Mouse (Mus musculus) stomach, embryonic 14.5 days (tissue): ENCODE measurements around the gene Ppp1r12b. TPM values are rescaled to one million over a fixed set of nuclear protein-coding genes. Genes with fewer than 3 reads are reported as not detected.

Source experiments
- ATAC-seq: fragments of 200-750 bp; cut with Nextera tagmentation; 2 replicates; pipeline ENCODE4 v1.8.0; 2017; ENCODE audit warnings: low read depth, moderate TSS enrichment; ENCODE audit not compliant: insufficient number of reproducible peaks, insufficient read depth, low FRiP score
- H3K27ac ChIP-seq: fragments of 300-500 bp; sonication (generic); 2 replicates; pipeline ENCODE4 v1.5.1; 2014; ENCODE audit warnings: mild to moderate bottlenecking, low read length, moderate library complexity, mixed read lengths
- H3K27me3 ChIP-seq: fragments of 300-500 bp; sonication (generic); 2 replicates; pipeline ENCODE4 v1.6.1; 2014; ENCODE audit warnings: low read length, control low read depth, mixed read lengths; ENCODE audit not compliant: control insufficient read depth, insufficient read depth
- H3K36me3 ChIP-seq: fragments of 300-500 bp; sonication (generic); 2 replicates; pipeline ENCODE4 v1.6.1; 2014; ENCODE audit warnings: mild to moderate bottlenecking, control low read depth, low read length, moderate library complexity, mixed read lengths; ENCODE audit not compliant: control insufficient read depth, insufficient read depth
- H3K4me1 ChIP-seq: fragments of 300-500 bp; sonication (generic); 2 replicates; pipeline ENCODE4 v1.6.1; 2014; ENCODE audit warnings: low read length, control low read depth, mixed read lengths; ENCODE audit not compliant: control insufficient read depth, insufficient read depth
- H3K4me2 ChIP-seq: fragments of 300-500 bp; sonication (generic); replicated peaks from 2 replicates; pipeline ENCODE4 v1.6.1; 2014; ENCODE audit warnings: low read depth, low read length, control low read depth
- H3K4me3 ChIP-seq: fragments of 300-500 bp; sonication (generic); 2 replicates; pipeline ENCODE4 v1.5.1; 2014; ENCODE audit warnings: low read depth, low read length, control low read depth
- H3K9ac ChIP-seq: fragments of 300-500 bp; sonication (generic); replicated peaks from 2 replicates; pipeline ENCODE4 v1.6.1; 2014; ENCODE audit warnings: low read depth, mild to moderate bottlenecking, control low read depth, low read length, moderate library complexity, mixed read lengths
- H3K9me3 ChIP-seq: fragments of 300-500 bp; sonication (generic); 2 replicates; pipeline ENCODE4 v1.6.1; 2016; ENCODE audit warnings: low read depth, low read length, control low read depth; ENCODE audit not compliant: control insufficient read depth
- WGBS: fragments of 180-500 bp; shearing (Covaris S2); extraction: QIAGEN DNeasy Blood & Tissue Kit; methylation state at CpG from one replicate; pipeline ENCODE4 v1.1.7; 2014; 5-methylcytosine and 5-hydroxymethylcytosine counted together
- polyA plus RNA-seq: library from polyadenylated mRNA; unstranded; fragments of >200 nt; fragmentation: Nextera tagmentation; extraction: Ambion mirVana; gene quantifications from 2 replicates; pipeline ENCODE4 v1.2.1, GENCODE M21; 2014

Gene Ppp1r12b
- polyA plus RNA-seq, 1 experiment from 2014 or later = 28.9 TPM

- H3K4me2 ChIP-seq = no peak overlapping the region
- peaks cover 7% of the 10 kb centered on the region; the same call in 1 of the 2 replicates for H3K36me3 ChIP-seq
- H3K9ac ChIP-seq = no peak overlapping the region
- 45% methylated on average over 7 of the region's 7 CpGs for WGBS
- H3K9me3 ChIP-seq = no peaks in the 10 kb centered on the region
- H3K4me3 ChIP-seq = no peak overlapping the region
- ATAC-seq = peak; percentile 34; the same call in 1 of the 2 replicates
- no peaks in the 10 kb centered on the region for H3K27me3 ChIP-seq
- peak overlapping the region; percentile 52; the same call in 1 of the 2 replicates for H3K27ac ChIP-seq
- H3K4me1 ChIP-seq = peaks cover 43% of the 10 kb centered on the region
These were observed 205.9 kb downstream of the Ppp1r12b start for GRCm38 (mm10) chr1:134749889-134750288.

- 26% methylated on average over 23 of the region's 23 CpGs for WGBS
- no peak for ATAC-seq
- 0 out of 2 replicates have a peak overlapping the region, but pooled peaks have one; percentile 20 for H3K4me2 ChIP-seq
- H3K27me3 ChIP-seq = no peaks in the 10 kb centered on the region
- H3K9me3 ChIP-seq = no peaks in the 10 kb centered on the region
- no peak overlapping the region for H3K27ac ChIP-seq
- no peaks in the 10 kb centered on the region; the same call in 1 of the 2 replicates for H3K36me3 ChIP-seq
- no peak overlapping the region for H3K4me3 ChIP-seq
- H3K9ac ChIP-seq = no peak overlapping the region
- peaks cover 20% of the 10 kb centered on the region for H3K4me1 ChIP-seq
These were observed 208.2 kb downstream of the Ppp1r12b start for GRCm38 (mm10) chr1:134747236-134748174.

- no peaks in the 10 kb centered on the region; the same call in 1 of the 2 replicates for H3K36me3 ChIP-seq
- ATAC-seq = no peak
- no peak overlapping the region for H3K4me2 ChIP-seq
- no peak overlapping the region for H3K9ac ChIP-seq
- H3K4me3 ChIP-seq = no peak overlapping the region
- 41% methylated on average over 6 of the region's 6 CpGs for WGBS
- no peaks in the 10 kb centered on the region for H3K27me3 ChIP-seq
- H3K9me3 ChIP-seq = no peaks in the 10 kb centered on the region
- H3K4me1 ChIP-seq = peaks cover 10% of the 10 kb centered on the region
- H3K27ac ChIP-seq = no peak overlapping the region
These were observed 210.1 kb downstream of the Ppp1r12b start for GRCm38 (mm10) chr1:134745648-134746047.

- no peak overlapping the region for H3K9ac ChIP-seq
- peak; percentile 78 for ATAC-seq
- H3K9me3 ChIP-seq = no peaks in the 10 kb centered on the region
- H3K4me1 ChIP-seq = no peaks in the 10 kb centered on the region
- H3K36me3 ChIP-seq = no peaks in the 10 kb centered on the region; the same call in 1 of the 2 replicates
- H3K4me3 ChIP-seq = no peak overlapping the region
- WGBS = 67% methylated on average over 7 of the region's 7 CpGs
- H3K4me2 ChIP-seq = no peak overlapping the region
- no peaks in the 10 kb centered on the region for H3K27me3 ChIP-seq
- H3K27ac ChIP-seq = 0 out of 2 replicates have a peak overlapping the region, but pooled peaks have one; percentile 1
These were observed 213.6 kb downstream of the Ppp1r12b start for GRCm38 (mm10) chr1:134741946-134742661.

GRCm38 (mm10) chr1:134741433-134741832 is 214.3 kb downstream of the Ppp1r12b start:
- Histone ChIP-seq H3K27me3 (no peaks in the 10 kb centered on the region), H3K9me3 (no peaks in the 10 kb centered on the region), H3K4me2 (no peak overlapping the region), H3K4me1 (no peaks in the 10 kb centered on the region), H3K27ac (peak overlapping the region; percentile 35; the same call in 1 of the 2 replicates), H3K9ac (no peak overlapping the region), H3K4me3 (no peak overlapping the region), H3K36me3 (no peaks in the 10 kb centered on the region; the same call in 1 of the 2 replicates)
- ATAC-seq = no peak
- WGBS = 77% methylated on average over 6 of the region's 6 CpGs

- no peak overlapping the region for H3K27ac ChIP-seq
- H3K36me3 ChIP-seq = no peaks in the 10 kb centered on the region
- no peaks in the 10 kb centered on the region for H3K4me1 ChIP-seq
- H3K9me3 ChIP-seq = no peaks in the 10 kb centered on the region
- WGBS = 62% methylated on average over 9 of the region's 9 CpGs
- H3K4me3 ChIP-seq = no peak overlapping the region
- no peak overlapping the region for H3K9ac ChIP-seq
- no peaks in the 10 kb centered on the region for H3K27me3 ChIP-seq
- no peak overlapping the region for H3K4me2 ChIP-seq
- no peak for ATAC-seq
These were observed 218.3 kb downstream of the Ppp1r12b start for GRCm38 (mm10) chr1:134737463-134737862.

GRCm38 (mm10) chr1:134733659-134734058 is 222.1 kb downstream of the Ppp1r12b start:
- Histone ChIP-seq H3K4me3 (no peak overlapping the region), H3K27me3 (no peaks in the 10 kb centered on the region), H3K9me3 (no peaks in the 10 kb centered on the region), H3K4me2 (no peak overlapping the region), H3K4me1 (peaks cover 2% of the 10 kb centered on the region; the same call in 1 of the 2 replicates), H3K36me3 (no peaks in the 10 kb centered on the region), H3K27ac (no peak overlapping the region; the same call in 1 of the 2 replicates), H3K9ac (no peak overlapping the region)
- peak; percentile 50; the same call in 1 of the 2 replicates for ATAC-seq
- 63% methylated on average over 5 of the region's 5 CpGs for WGBS

- H3K27ac ChIP-seq = no peak overlapping the region
- H3K27me3 ChIP-seq = no peaks in the 10 kb centered on the region
- no peak overlapping the region for H3K4me2 ChIP-seq
- H3K9ac ChIP-seq = no peak overlapping the region; the same call in 1 of the 2 replicates
- ATAC-seq = no peak
- no peaks in the 10 kb centered on the region for H3K36me3 ChIP-seq
- peaks cover 14% of the 10 kb centered on the region for H3K4me1 ChIP-seq
- no peak overlapping the region for H3K4me3 ChIP-seq
- no peaks in the 10 kb centered on the region for H3K9me3 ChIP-seq
- 64% methylated on average over 8 of the region's 8 CpGs for whole genome bisulfite sequencing
These were observed 228.5 kb downstream of the Ppp1r12b start for GRCm38 (mm10) chr1:134727256-134727655.
